Mouse (Mus musculus): ENCODE data around the gene Mroh3. TPM values are rescaled to one million over a fixed set of nuclear protein-coding genes. Genes with fewer than 3 reads are reported as not detected.

The Mroh3 gene
- total RNA-seq, 2 experiments from 2014 or later, result not detected

DNA sequence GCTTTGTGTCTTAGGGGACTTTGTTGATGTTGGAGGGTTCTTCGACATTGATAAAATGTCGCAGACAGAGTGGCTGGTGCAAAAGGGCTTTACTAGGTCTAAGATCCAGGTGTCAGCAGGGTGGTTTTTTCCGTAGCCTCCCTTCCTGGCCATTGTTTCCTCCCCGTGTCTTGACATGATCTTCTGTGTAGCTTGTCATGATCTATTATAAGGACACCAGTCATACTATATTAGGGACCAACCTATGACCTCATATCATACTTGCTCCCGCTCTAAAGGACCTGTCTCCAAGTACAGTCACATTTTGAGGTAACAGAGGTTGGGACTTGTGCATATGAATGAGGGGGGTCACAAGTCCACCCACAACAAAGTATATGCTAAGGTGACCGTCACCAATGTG, 51.7 kb downstream of the Mroh3 start:
- no peak for DNase-seq
- intact Hi-C loops (cut with DNase I), result no loop called here

DNA sequence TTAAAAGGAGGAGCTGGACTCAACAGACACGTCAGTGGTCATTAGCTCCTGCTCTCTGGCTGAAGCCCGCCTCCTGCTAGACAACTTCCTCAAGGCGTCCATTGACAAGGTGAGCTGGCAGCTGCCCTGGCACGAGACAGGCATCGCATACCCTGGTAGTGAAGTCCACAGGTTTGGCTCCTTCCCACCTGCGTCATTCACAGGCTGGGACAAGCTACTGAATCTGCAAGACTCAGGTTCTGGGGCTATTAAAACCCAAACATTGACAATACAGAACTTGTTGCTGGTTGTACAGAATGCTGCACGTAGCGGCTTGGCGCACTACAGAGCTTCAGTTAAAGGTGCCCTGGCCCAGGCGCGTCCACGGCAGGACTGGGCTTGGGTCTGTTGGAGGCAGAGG, 52.3 kb downstream of the Mroh3 start:
- intact Hi-C loops (cut with DNase I), result no loop called here
- DNase-seq, result no peak

DNA sequence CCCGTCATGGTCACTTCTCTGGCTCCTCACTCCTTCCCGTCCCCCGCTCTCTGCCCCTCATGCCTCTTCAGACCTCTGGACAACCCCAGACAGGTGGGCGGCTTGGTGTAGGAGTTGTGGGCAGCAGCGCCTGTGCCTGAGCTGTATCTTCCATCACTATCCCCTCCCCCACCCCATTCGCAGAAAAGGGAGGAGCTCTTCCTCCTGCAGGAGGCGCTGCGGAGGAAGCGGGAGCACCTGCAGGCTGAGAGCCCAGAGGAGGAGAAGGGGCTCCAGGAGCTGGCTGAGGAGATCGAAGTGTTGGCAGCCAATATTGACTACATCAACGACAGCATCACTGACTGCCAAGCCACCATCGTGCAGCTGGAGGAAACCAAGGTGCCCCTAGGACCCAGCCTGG, 52.8 kb downstream of the Mroh3 start:
- DNase-seq, result no peak
- intact Hi-C loops (cut with DNase I), result no loop called here

DNA sequence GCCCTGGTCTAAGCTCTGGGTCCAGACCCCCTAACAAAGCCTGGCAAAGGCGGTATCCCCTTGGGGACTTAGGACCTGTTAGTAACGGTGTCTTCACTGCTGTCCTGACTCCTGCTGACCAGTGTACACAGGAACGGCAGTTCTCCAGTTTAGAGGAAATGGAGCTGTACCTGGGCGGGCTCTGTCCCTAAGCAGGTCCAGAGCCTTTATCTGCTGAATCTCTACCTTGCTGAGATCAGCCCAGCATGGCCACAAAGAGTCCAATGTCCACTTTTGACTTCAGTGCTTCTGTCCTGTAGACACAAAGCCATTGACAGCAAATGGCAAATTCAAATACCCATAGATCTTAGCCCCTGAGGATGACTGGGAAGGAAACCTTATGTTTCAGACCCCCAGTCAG, 55.7 kb downstream of the Mroh3 start:
- no peak for DNase-seq
- intact Hi-C loops (cut with DNase I), result no loop called here

DNA sequence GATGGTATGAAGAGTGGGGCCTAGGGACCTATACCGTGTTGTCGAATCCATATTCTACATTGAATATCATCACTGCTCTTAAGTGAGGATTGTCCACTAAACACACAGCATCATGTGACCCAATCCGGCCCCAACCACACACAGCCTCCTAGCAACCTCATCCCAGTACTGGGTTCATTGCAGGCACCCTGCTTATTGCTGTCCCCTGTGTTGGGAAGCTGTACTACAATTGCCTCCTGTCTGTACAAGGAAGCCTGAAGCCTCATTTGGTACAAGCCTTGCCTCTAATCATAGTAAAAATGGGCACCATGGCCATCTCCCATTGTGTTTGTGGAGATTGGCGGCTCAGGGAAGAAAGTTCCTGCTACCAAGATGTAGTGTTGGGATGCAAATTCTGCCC, 56.3 kb downstream of the Mroh3 start:
- intact Hi-C loops (cut with DNase I), result no loop called here

DNA sequence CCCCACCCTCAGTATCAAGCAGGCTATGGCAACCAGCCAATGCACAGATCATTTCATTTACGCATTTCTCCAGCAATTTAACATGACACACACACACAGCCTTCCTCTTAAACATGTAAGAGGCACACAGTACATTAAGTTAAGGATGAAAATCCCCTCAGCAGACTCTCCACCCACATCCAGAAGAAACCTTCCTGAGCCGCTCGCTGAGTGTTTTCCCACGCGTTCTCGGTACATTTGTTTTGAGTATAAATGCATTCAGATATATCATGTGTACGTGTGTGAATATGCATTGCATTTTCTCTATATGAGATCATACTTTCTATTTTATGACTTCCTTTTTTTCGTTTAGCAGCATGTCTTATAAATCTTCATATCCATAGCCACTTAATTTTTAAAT, 61.3 kb downstream of the Mroh3 start:
- intact Hi-C loops (cut with DNase I), result no loop called here
- no peak for DNase-seq

More for the DNA sequence above, 56.3 kb downstream of the Mroh3 start:
- DNase-seq, result no peak

- no peak for DNase-seq
- intact Hi-C loops (cut with DNase I), result no loop called here
These were observed 62.9 kb downstream of the Mroh3 start for GRCm38 (mm10) chr1:136149702-136150101.

DNA sequence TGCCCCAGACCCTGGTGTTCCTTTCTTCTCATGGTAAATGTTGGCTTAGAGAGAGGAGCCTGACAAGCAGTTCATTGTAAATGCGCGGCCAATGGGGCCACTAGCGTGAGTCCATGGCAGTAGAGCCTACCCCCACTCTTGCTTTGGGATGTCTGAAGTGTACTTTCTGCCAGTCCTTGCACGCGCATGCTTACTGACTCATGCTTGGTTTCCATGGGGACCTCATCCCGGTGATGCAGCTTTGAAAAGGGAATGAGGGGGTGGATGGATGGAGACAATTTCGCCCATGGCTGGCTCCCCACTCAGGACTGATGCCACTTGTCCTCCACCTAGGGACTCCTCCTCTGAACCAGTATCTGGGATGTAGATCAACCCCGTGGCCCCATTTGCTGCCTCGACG, 69.1 kb downstream of the Mroh3 start:
- DNase-seq, result no peak

DNA sequence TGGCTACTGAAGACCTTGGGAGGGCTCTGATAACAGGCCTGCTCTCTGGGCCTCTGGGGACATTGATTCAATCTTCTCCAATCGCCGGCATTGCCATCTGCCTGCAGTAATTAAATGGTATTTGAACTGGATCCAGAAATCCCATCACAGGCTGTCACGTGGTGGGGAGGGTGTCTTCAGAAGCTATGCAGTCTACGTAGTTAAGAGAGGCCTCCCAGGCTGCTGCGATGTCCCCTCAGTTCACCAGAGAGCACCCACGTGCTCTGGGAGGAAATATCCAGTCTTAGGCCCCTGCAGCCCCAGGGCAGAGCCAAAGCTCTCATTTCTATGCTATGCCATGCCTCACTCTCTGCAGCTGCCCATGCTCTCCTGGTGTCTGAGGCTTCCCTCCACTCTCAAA, 70.3 kb downstream of the Mroh3 start:
- intact Hi-C loops (cut with DNase I), result no loop called here
- no peak for DNase-seq

More for the DNA sequence above, 69.1 kb downstream of the Mroh3 start:
- intact Hi-C loops (cut with DNase I), result no loop called here

DNA sequence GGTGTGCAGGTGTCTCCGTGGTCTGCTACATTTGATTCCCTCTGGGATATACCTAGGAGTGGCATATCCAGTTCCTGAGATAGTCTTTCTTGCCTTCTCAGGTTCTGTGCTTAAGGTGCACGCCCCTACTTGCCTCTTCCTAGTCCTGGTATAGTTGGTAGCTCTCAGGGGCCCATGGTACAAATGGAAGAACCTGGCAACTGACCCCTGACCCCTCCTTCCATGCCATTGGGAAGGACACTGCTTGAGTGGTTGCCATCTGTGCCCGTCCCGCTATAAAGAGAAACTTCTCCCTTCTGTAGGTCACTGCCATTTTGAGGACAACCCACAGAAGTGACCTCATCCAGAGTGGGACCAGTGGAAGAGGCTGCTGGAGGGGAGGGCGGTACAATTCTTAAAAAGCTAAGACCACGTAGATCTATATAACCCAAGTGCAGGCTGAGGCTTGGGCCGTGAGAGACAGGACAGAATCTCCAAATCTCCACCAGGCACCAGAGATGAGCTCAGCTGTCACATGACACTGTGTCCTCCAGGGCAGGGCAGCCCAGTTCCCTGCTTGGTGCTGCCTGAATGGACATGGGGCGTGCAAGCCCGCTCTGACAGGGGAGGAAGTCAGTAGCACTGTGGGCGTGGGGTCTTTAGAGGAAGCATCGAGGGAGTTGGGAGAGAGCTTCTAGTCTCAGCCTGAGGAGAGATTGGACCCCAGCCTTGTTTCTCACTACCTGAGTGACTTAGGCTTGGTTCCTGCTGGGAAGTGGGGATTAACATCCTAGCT, 71.3 kb downstream of the Mroh3 start:
- intact Hi-C loops (cut with DNase I), result no loop called here
- no peak for DNase-seq

- intact Hi-C loops (cut with DNase I), result no loop called here
- DNase-seq, result peak; percentile 63 to 66
These were observed 72.5 kb downstream of the Mroh3 start for GRCm38 (mm10) chr1:136139990-136140640.

DNA sequence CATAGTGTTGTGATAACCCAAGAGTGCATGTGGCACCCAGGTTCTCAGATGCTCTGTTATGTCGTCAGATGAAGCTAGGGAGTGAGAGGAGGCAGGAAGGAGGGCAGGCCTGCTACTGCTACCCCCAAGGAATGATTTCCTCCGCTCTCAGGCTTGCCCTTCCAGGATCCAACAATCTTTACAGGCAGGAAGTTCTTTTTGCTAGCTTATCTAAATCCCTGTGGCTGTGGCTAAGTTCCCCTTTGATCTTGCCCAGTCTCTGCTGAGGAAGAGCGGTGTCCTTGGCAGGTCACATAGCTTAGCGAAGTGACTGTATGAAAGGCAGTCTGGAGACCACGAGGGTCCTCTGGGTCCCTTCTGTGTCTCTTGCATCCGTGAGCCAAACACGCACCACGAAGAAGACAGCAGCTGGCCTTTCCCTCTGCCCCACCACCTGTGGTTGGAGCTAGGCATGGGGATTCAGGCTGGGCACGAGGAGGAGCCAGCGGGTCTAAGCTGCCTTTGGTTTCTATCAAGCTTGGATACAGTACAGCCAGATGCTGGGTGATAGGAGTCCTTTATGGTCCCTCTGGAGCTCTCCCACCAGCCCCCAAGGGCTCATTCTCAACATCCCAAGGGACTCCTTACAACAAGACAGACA, 74.3 kb downstream of the Mroh3 start:
- no peak for DNase-seq
- intact Hi-C loops (cut with DNase I), result no loop called here

DNA sequence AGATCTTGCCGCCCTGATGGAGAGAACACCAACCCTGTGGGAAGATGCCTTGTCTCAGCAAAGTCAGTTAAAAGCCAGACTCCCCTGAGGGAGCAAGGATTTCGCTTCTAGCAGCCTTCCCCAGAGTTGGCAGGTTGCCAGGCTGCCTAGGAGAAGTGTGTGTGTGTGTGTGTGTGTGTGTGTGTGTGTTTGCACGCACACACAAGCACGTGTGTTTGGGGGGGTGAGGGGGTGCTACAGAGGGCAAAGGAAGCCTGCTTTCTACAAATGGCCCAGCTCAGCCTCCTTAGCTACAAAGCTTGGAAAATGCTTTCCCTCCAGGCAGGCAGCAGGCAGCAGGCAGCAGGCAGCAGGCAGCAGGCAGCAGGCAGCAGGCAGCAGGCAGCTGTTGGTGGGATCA, 75.1 kb downstream of the Mroh3 start:
- intact Hi-C loops (cut with DNase I), result no loop called here

DNA sequence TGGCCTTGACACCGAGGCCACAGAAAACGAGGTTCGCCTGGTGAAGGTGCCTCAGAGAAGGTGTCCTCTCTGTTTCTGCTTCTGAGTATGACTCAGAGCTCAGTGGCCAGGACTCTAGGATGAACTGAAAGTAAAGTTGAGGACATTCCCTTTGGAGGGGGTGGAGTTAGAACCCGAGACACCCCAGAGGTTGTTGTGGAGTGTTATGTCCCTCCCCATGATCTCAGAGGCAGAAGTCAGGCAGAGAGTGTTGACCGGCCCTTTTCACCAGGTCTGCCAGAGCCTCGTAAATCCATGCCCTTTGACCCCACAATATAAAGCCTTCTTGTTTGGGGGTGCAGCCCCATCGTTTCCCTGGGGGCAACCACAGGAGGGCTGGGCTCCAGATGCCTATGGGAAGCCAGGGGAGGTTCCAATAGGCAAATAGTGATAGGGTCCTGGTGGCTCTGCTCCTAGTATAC, 75.5 kb downstream of the Mroh3 start:
- intact Hi-C loops (cut with DNase I), result no loop called here
- DNase-seq, result no peak

More for the DNA sequence above, 75.1 kb downstream of the Mroh3 start:
- peak; percentile 47 to 70 for DNase-seq

- intact Hi-C loops (cut with DNase I), result no loop called here
- peak in 1 of 2 experiments; percentile 41 for DNase-seq
These were observed 76.1 kb downstream of the Mroh3 start for GRCm38 (mm10) chr1:136136547-136136946.

DNA sequence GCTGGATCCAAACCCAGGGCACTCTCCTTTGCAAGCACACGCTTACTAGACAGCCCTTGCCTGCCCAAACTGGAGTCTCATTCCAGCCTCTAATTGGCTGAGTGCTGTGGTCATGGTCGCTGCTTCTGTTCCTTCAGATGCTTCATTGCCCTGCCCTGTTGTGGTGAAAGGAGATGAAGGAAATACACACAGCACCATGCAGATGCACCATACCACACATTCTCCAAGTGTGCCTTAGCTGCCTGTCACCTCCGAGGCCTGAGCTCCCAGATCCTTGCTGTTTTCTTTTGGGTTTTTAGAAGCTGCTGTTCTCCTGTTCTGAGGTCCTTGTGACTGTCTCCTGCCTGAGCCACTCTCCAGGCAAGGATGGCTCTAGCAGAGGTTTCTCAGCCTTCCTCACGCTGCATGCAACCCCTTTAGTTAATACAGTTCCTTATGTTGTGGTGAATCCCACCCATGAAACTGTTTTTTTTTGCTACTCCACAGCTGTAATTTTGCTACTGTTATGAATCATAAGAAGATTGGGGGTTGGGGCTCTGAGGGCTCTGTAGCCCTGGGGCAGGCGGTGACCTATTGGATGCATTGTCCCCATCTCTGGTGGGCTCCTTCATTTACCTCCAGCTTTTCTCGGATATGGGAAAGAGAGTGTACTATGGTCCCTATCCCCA, 76.7 kb downstream of the Mroh3 start:
- intact Hi-C loops (cut with DNase I), result no loop called here
- no peak for DNase-seq

- no peak for DNase-seq
- intact Hi-C loops (cut with DNase I), result no loop called here
These were observed 77.6 kb downstream of the Mroh3 start for GRCm38 (mm10) chr1:136135046-136135445.

DNA sequence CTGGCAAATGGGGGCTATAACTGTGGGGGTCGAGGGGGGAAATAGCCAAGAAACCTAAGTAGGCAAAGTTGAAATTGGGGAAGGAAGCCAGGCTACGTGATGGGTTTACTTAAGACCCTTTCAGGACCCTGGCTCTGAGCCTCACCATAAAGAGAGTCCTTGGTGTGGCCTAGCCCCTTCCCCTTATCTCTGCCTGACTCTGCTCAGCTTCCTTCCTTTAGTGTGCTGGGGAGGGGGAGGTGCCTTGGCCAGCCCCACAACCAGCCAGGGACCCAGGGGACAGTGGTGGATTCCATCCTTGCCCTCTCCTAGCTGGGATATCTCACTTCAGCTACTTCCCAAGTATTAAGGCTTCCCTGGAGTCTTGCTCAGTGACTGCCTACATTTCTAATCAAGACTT, 78.1 kb downstream of the Mroh3 start:
- no peak for DNase-seq
- intact Hi-C loops (cut with DNase I), result no loop called here

GRCm38 (mm10) chr1:136133570-136134240, 78.9 kb downstream of the Mroh3 start:
- intact Hi-C loops (cut with DNase I), result no loop called here
- peak; percentile 28 to 43 for DNase-seq

DNA sequence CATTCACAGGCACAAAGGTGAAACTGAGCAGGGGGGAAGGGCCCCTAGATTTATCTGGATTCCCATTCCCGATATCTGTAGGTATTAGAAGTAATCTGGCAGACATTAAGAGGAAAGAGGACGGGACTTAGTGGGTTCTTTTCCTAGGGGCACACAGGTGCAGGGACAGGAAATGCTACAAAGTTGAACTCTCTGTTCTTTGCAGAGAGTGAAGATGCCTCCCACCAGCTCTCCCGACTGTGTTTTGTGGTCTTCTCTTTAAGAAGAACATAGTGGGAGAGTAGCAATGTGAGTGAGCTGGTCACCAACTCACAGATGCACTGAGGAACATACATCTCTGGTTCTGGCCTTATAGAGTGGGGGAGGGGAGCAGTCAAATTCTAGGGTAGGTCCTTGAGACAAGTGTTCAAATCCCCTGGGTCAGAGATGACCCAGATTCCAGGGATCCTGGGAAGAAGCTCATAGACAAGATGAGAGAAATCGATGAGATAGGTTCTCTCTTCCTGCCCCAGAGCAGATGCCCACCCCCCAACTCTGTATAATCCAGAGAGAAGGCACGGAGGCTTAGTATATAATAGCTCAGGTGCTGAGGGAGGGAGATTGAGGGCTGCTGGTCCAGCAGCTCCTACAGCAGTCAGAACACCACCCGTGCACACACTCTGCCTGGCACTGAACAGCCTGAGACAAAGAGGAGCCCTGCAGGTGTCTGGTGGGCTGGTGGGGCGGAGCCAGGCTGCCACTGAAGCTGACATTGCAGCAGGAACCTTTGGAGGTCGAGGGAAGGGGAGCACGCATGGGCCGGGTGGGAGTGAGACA, 80.0 kb downstream of the Mroh3 start:
- intact Hi-C loops (cut with DNase I), result no loop called here
- DNase-seq, result no peak
